Mouse (Mus musculus) urinary bladder, postnatal 14 days (tissue): ENCODE results near the gene Kcnh2.
"Not testable (repeated sequence)": the region's sequence is repeated elsewhere in the genome, so short reads cannot be mapped to it uniquely, and the experiment has no call there.

Experiments
- DNase-seq: peaks from one replicate; pipeline ENCODE4 v3.0.0; 2021; ENCODE audit warnings: low spot score

Gene Kcnh2

DNA sequence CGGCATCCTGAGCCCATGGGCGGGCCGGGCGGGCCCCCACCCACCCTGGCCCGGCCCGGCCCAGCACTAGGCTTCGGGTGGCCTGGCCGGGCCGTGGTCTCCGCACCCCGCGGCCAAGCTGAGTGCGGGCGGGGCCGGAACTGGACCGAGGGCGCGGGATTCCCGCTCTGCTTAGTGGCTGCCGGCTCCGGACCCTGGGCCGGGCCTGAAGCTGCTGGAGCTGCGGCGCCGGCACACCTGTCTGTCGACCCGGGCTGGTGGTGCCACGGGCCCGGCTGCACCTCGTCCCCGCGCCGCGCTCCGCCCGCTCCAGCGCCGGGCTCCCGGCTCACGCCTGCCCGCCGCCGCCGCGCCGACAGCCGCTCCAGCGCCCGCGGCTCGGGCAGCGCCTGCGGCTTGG lies at the start of gene Kcnh2:
Gene Kcnh2 (minus strand): TSS at position 327 of the 400 bp plus-strand sequence.
- no peak for DNase-seq

GRCm38 (mm10) chr5:24400362-24400761 lies 49.0 kb upstream of the Kcnh2 start:
- no peak for DNase-seq

DNA sequence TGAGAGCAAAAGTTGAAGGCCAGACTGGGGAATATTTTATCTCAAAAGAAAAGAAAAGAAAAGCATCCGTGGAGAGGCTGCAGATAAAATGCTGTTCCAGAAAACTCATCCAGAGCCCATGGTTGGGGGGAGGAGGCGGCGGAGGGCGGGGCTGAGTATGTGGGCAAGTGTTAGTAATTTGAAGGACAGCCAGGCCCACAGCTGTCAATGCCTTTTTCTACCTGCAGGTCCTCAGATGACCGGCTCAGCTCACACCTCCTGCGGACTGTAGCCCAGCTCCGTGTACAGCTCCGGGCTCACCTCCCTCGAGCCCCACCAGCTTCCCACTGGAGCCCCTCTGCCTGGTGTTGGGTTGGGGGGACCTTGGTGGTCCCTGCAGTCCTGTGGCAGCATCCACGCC lies 48.3 kb upstream of the Kcnh2 start:
- no peak for DNase-seq

DNA sequence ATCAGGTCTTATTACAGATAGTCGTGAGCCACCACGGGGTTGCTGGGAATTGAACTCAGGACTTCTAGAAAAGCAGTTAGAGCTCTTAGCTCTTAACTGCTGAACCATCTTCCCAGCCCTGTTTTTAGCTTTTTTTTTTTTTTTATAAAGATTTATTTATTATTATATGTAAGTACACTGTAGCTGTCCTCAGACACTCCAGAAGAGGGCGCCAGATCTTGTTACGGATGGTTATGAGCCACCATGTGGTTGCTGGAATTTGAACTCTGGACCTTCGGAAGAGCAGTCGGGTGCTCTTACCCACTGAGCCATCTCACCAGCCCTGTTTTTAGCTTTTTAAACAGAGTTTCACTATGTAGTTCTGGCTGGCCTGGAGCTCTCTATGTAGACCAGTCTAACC lies 44.9 kb upstream of the Kcnh2 start:
- not testable (repeated sequence) for DNase-seq

DNA sequence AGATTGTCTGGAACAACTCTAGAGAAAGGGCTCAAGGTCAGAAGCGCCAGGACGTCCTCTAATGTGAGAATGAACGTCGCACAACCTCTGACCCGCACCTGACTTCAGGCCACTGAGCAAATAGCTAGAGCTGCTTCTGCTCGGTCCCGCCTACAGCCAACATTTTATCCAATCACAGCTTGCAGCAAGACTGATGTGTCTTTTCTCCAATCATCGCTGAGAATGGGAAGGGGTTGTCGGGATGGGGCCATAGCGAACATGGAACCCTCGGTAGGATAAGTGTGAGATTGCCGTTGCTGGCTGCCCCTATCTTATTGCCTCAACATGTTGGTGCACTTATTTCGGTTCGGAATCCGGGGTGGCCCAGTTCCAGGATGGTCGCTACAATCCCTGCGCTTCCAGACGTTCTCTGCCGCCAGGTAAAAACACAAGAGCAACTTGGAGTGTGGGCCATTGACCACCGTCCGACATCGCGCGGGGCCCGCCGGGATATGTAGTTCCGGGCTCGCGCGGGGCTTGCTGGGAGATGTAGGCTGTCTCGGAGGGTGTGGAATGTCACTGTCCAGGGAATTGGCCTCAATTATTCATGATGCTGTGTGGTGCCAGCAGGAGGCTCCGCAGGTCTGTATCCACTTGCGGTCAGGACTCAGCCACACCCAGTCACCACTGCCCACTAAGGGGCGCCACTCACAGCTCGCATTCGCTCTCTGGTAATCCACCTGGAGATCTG lies 42.9 kb upstream of the Kcnh2 start:
- peak; percentile 92 for DNase-seq

DNA sequence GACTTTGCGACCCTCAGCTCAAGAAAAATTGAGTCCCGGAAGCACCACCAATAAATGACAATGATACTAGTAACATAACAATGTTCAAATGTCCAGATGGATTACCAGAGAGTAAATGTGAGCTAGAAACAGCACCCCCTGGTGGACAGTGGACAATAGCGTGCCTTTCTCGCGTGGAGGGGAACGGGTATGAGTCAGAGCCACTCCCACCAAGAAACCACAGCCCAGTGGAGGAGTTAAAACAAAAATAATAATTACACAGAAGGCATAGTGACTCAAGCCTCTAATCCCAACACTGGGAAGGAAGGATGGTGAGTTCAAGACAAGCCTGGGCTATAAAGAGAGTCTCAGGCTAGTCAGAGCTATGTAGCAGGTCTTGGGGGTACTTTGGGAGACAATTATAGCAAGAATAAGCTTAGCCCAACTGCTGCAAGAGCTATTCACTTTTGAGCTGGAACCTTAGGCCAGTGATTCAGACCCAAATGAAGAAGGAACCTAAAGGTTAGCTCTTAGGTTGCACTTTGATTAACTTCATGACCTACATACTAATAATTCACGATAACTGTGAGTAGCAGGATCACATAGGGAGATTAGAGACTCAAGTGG lies 42.1 kb upstream of the Kcnh2 start, which contains the start of gene Abcb8:
Gene Abcb8 (plus strand): TSS at position 272 of the 606 bp plus-strand sequence.
- DNase-seq: peak; percentile 87

DNA sequence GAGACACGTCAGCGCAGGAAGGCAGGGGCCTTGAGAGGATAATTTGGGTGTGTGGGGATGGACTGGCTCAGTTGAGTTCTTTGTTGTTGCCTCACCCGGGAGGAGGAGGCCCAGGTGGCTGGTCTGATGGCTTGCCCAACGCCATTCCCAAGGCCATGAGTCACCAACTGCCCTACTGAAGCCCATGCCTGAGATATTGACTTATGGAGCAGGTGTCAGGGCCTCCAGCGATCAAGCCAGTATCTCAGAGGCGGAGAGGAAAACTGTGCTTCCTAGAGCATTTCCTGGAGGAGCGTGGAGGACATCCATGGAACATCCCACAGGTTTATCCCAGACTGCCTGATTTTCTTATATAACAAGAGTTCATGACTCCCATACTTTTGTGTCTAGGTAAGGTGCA lies 41.3 kb upstream of the Kcnh2 start:
- DNase-seq: peak; percentile 49

DNA sequence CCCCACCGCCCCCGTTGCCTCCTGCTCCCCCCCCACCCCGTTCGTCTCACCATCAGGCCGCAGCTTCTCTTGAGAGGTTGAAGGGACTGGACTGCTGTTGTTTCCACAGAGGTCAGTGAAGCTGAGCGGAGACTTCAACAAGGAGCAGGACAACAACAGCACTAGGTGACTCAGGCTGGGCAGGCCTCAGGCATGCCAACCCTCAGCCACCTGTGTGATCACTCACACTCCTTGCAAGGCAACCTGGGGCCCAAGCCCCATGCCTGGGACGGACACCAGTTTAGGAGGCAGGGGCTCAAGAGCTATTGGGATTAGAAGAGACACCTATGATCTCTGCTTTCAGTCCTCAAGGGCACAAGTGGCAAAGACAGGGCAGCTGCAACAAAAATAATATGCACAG lies 40.5 kb upstream of the Kcnh2 start, which contains the start of gene Atg9b:
Gene Atg9b (minus strand): TSS at position 280 of the 400 bp plus-strand sequence.
- DNase-seq: no peak

GRCm38 (mm10) chr5:24389658-24390020 lies 38.2 kb upstream of the Kcnh2 start:
- no peak for DNase-seq

GRCm38 (mm10) chr5:24389011-24389657 lies 37.7 kb upstream of the Kcnh2 start:
- no peak for DNase-seq

GRCm38 (mm10) chr5:24388246-24388915 lies 37.0 kb upstream of the Kcnh2 start:
- no peak for DNase-seq

DNA sequence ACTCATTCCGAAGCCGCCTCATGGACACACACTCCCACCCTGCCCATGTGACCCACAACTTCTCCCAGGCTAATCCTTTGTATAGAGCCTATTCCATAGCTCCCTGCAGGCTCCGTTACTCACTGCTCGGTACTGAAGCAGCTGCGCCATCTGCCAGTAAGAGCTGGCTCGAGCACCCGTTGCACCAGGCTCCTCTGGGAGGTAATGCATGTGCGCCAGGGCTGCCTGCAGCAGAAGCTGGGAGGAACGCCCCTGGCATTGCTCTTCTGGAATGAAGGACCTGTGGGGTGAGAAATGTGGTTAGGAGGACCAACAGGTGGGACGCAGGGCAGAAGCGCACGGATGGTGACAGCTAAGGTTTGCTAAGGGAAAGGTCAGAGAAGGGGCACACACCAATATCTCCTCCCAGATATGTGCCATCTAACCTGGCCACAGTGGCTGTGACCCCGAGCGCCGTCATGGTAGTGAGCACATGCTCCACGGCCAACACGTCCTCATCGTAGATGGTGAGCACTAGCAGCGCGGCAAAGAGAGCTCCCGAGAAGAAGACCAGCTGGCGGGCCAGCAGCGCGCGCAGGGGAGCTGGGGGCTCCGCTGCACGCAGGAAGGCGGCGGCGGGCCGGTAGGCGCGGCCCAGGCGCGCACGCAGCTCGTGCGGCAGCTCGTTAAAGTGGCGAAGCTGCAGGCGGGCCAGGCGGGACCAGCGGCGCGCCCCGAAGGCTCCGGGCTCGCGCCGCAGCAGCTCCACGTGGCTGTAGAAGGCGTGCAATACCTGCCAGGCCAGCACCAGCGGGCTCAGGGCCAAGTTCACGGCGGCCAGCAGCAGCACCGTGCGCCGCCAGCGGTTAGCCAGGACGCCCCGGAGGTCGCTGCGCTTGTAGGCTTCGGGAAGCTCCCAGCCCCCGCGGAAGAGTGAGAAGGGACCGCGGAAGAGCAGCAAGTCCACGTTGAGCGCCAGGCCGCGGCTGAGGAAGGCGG lies 36.1 kb upstream of the Kcnh2 start:
- peak; percentile 70 for DNase-seq

GRCm38 (mm10) chr5:24385887-24386550 lies 34.6 kb upstream of the Kcnh2 start:
- DNase-seq: no peak

GRCm38 (mm10) chr5:24385374-24385773 lies 34.0 kb upstream of the Kcnh2 start:
- DNase-seq: no peak

DNA sequence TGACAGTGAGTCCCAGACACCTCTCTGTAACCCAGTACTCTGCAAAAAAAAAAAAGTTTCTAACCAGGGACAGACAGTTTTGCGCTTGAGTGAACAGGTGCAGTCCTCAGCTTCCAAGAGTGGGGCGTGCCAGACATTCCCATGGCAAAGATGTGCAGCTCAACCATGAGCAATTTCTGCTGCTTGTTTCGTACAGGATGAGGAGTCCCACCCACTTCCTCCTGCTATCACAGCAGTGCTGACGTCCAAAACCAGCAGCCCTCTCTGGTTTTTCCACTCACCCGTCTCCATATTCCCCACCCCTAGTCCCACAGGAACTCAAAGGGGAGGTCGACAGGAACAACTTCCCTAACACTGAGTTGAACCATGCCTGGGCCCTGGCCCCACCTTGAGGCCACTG lies 33.0 kb upstream of the Kcnh2 start:
- no peak for DNase-seq

GRCm38 (mm10) chr5:24383026-24383859 lies 31.8 kb upstream of the Kcnh2 start:
- peak; percentile 91 for DNase-seq

- DNase-seq: no peak
Measured at GRCm38 (mm10) chr5:24381988-24382387, 30.6 kb upstream of the Kcnh2 start.

GRCm38 (mm10) chr5:24381486-24381885 lies 30.1 kb upstream of the Kcnh2 start:
- no peak for DNase-seq

- DNase-seq: no peak
Measured at GRCm38 (mm10) chr5:24380499-24380898, 29.1 kb upstream of the Kcnh2 start.

DNA sequence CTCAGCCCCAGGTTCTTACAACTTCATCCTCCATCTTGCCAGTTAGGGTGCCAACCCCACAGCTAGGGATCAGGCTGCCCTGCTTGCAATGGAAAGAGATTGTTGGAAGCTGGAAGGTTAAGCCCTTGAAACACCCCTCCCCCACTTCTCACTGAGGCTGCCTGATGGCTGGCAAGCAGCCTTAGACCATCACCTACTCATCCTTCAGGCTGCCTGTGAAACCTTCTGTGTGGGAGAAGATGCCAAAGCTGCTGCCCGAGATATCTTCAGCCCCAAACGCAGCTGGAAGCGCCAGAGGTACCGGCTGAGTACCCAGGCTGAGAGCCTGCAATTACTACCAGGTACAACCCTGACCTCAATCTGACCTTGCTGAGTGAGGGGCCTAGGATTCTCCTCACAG lies 28.1 kb upstream of the Kcnh2 start:
- no peak for DNase-seq
